Mouse (Mus musculus) brain, embryonic 14.5 days (tissue): ENCODE results near the gene Focad. TPM values are rescaled to one million over a fixed set of nuclear protein-coding genes. Genes with fewer than 3 reads are reported as not detected.

ENCODE experiments used
- DNase-seq: peaks from one replicate; pipeline ENCODE4 v3.0.0-alpha.2; 2011; ENCODE audit warnings: low read depth
- CTCF ChIP-seq: fragments of 200-500 bp; IDR thresholded peaks from 2 replicates; pipeline ENCODE4 v1.5.1; 2012; ENCODE audit warnings: inconsistent platforms, mild to moderate bottlenecking, moderate library complexity, borderline replicate concordance; ENCODE audit not compliant: insufficient read depth, insufficient read length; ENCODE audit errors: extremely low read depth
- POLR2A ChIP-seq: fragments of 200-500 bp; IDR thresholded peaks from 2 replicates; pipeline ENCODE4 v1.6.1; 2012; ENCODE audit warnings: mild to moderate bottlenecking, inconsistent platforms, borderline replicate concordance; ENCODE audit not compliant: poor library complexity, insufficient read depth, insufficient read length, severe bottlenecking; ENCODE audit errors: extremely low read depth
- polyA plus RNA-seq: library from polyadenylated mRNA; depleted of rRNA; stranded (reverse); fragments of >200 nt; gene quantifications from 2 replicates; pipeline ENCODE4 v1.2.3, GENCODE M21; 2012; rRNA removed

Gene Focad
- polyA plus RNA-seq, 1 experiment, result 20.3 TPM

GRCm38 (mm10) chr4:88432412-88433024 lies 338.1 kb downstream of the Focad start:
- DNase-seq, result no peak
- TF ChIP-seq POLR2A (no peak), CTCF (no peak)

- TF ChIP-seq CTCF (no peak), POLR2A (no peak)
- no peak for DNase-seq
These were observed 342.2 kb downstream of the Focad start for GRCm38 (mm10) chr4:88436593-88437165.

- DNase-seq, result no peak
- TF ChIP-seq POLR2A (no peak), CTCF (no peak)
These were observed 342.7 kb downstream of the Focad start for GRCm38 (mm10) chr4:88437166-88437565.

GRCm38 (mm10) chr4:88437917-88438316 lies 343.5 kb downstream of the Focad start:
- no peak for TF ChIP-seq CTCF
- no peak for TF ChIP-seq POLR2A
- DNase-seq, result no peak

- TF ChIP-seq POLR2A (no peak), CTCF (no peak)
- DNase-seq, result peak; percentile 65
These were observed 344.0 kb downstream of the Focad start, which contains the start of gene Hacd4 for GRCm38 (mm10) chr4:88438326-88438989. TSS of gene Hacd4 (minus strand) at chr4:88438928.

- DNase-seq, result no peak
- TF ChIP-seq CTCF, result no peak
- no peak for TF ChIP-seq POLR2A
These were observed 344.5 kb downstream of the Focad start for GRCm38 (mm10) chr4:88438990-88439329.

- TF ChIP-seq POLR2A, result no peak
- TF ChIP-seq CTCF, result no peak
- DNase-seq, result no peak
These were observed 345.3 kb downstream of the Focad start for GRCm38 (mm10) chr4:88439669-88440123.

GRCm38 (mm10) chr4:88440814-88441213 lies 346.4 kb downstream of the Focad start:
- no peak for TF ChIP-seq POLR2A
- TF ChIP-seq CTCF, result no peak
- no peak for DNase-seq

GRCm38 (mm10) chr4:88448976-88449375 lies 354.5 kb downstream of the Focad start:
- no peak for DNase-seq
- TF ChIP-seq CTCF (no peak), POLR2A (no peak)

GRCm38 (mm10) chr4:88450087-88450765 lies 355.8 kb downstream of the Focad start:
- no peak for TF ChIP-seq CTCF
- TF ChIP-seq POLR2A, result no peak
- no peak for DNase-seq

- no peak for DNase-seq
- TF ChIP-seq CTCF (no peak), POLR2A (no peak)
These were observed 363.7 kb downstream of the Focad start for GRCm38 (mm10) chr4:88458093-88458492.

GRCm38 (mm10) chr4:88458673-88459072 lies 364.2 kb downstream of the Focad start:
- TF ChIP-seq CTCF (no peak), POLR2A (no peak)

More at GRCm38 (mm10) chr4:88458673-88459072, 364.2 kb downstream of the Focad start:
- no peak for DNase-seq

Other genes with a start within 250 kb of the Focad start
- 60.1 and 64.2 TPM in 2 replicates for gene Mllt3, start 61.3 kb upstream of the Focad start, polyA plus RNA-seq